Mouse (Mus musculus): ENCODE measurements around the gene Agtrap. TPM values are rescaled to one million over a fixed set of nuclear protein-coding genes. Genes with fewer than 3 reads are reported as not detected.

The Agtrap gene
- total and polyA plus RNA-seq, 2 experiments from 2014 or later, result 7.6 to 9.9 TPM

GRCm38 (mm10) chr4:148107621-148108291, 19.9 kb upstream of the Agtrap start:
- DNase-seq (ENCODE audit: low spot score) (peak; percentile 66), ATAC-seq (peak; percentile 69)
- H3K36me3 ChIP-seq (ENCODE audit: insufficient read depth, low read length), result no peaks in the 10 kb centered on the region
- H3K27ac ChIP-seq, result peak overlapping the region; percentile 48
- WGBS, result 24% methylated on average over 22 of the region's 22 CpGs
- no peak overlapping the region for H3K4me3 ChIP-seq (ENCODE audit: low read length)
- H3K27me3 ChIP-seq (ENCODE audit: insufficient read depth, low read length), result no peaks in the 10 kb centered on the region
- no peak overlapping the region; the same call in 1 of the 2 replicates for H3K9ac ChIP-seq (replicated peaks; ENCODE audit: low read length)
- TF ChIP-seq CTCF (IDR thresholded peaks at IDR 0.05; ENCODE audit: low read depth), result no peak
- no peaks in the 10 kb centered on the region for H3K9me3 ChIP-seq (ENCODE audit: low read length)
- 0 out of 2 replicates have a peak overlapping the region, but pooled peaks have one; percentile 3 for H3K4me2 ChIP-seq (ENCODE audit: low read depth, low read length)
- H3K4me1 ChIP-seq (ENCODE audit: insufficient read depth, low read length), result peaks cover 15% of the 10 kb centered on the region; the same call in 1 of the 2 replicates

DNA sequence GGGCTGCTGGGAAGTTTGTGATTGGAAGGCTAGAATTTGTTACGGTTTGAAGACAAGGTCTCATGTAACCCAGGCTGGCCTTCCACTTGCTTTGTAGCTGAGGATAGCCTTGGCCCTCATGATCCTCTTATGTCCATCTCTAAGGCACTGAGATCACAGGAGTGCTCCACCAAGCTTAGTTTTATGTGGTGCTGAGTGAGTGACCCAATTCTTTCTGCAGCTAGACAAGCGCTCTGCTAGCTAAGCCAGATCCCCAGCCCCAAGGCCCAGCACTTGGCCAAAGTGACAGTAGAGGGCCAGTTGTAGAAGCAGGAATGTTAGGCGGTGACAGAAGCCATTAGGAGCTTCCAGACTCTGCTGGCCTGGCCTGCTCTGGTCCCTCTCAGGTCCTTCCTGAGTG, 16.3 kb upstream of the Agtrap start:
- H3K9ac ChIP-seq (replicated peaks; ENCODE audit: low read length), result no peak overlapping the region
- no peaks in the 10 kb centered on the region for H3K9me3 ChIP-seq (ENCODE audit: low read length)
- H3K36me3 ChIP-seq (ENCODE audit: insufficient read depth, low read length), result no peaks in the 10 kb centered on the region
- no peak for TF ChIP-seq CTCF (IDR thresholded peaks at IDR 0.05; ENCODE audit: low read depth)
- 96% methylated on average over 3 of the region's 3 CpGs for WGBS
- DNase-seq (ENCODE audit: low spot score) (no peak), ATAC-seq (no peak)
- H3K4me3 ChIP-seq (ENCODE audit: low read length), result no peak overlapping the region
- no peak overlapping the region for H3K4me2 ChIP-seq (ENCODE audit: low read depth, low read length)
- peaks cover 15% of the 10 kb centered on the region; the same call in 1 of the 2 replicates for H3K4me1 ChIP-seq (ENCODE audit: insufficient read depth, low read length)
- no peaks in the 10 kb centered on the region for H3K27me3 ChIP-seq (ENCODE audit: insufficient read depth, low read length)
- no peak overlapping the region for H3K27ac ChIP-seq

DNA sequence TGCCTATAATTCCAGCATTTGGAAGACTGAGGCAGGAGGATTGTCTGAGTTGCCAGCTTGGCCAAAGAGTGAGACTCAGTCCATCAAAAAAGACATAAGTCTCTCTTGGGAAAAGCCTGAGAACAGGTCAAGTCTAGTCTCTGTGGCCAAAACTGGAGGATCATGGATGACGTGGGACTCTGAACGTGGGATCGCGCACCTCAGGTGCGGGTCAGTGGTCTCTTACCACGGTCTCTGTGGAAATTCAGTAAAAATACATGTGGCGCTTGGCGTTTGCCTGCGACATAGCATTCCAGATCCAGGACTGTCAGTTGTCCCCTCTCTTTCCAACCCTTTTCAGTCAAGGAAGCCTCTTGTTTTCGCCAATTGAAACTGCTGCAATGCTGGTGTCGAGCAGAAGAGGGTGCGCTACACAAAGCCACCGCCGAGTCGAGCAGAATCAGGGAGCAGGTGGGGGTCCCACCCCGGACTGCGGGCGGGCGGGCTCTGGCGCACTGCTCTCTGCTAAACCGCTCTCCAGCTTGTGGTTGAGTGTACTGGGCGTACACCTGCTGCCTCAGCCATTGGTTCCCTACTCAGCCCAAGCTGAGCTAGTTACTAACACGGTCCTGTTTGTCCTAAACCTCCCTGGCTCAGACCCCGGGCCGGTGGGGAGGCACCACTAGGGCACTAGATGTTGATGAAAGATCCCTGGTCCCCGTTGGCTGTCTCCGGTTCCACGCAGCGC, 14.1 kb upstream of the Agtrap start:
- no peaks in the 10 kb centered on the region for H3K27me3 ChIP-seq (ENCODE audit: insufficient read depth, low read length)
- 17% methylated on average over 29 of the region's 29 CpGs for WGBS
- 0 out of 2 replicates have a peak overlapping the region, but pooled peaks have one; percentile 15 for H3K9ac ChIP-seq (replicated peaks; ENCODE audit: low read length)
- H3K27ac ChIP-seq, result peak overlapping the region; percentile 74
- H3K4me3 ChIP-seq (ENCODE audit: low read length), result peak overlapping the region; percentile 20
- H3K9me3 ChIP-seq (ENCODE audit: low read length), result no peaks in the 10 kb centered on the region
- H3K36me3 ChIP-seq (ENCODE audit: insufficient read depth, low read length), result no peaks in the 10 kb centered on the region
- DNase-seq (ENCODE audit: low spot score) (peak; percentile 86), ATAC-seq (peak; percentile 92)
- H3K4me1 ChIP-seq (ENCODE audit: insufficient read depth, low read length), result no peaks in the 10 kb centered on the region
- TF ChIP-seq CTCF (IDR thresholded peaks at IDR 0.05; ENCODE audit: low read depth), result peak; percentile 80
- peak overlapping the region; percentile 50 for H3K4me2 ChIP-seq (ENCODE audit: low read depth, low read length)

GRCm38 (mm10) chr4:148098666-148099065, 10.8 kb upstream of the Agtrap start:
- H3K4me2 ChIP-seq (ENCODE audit: low read depth, low read length), result no peak overlapping the region
- no peaks in the 10 kb centered on the region for H3K9me3 ChIP-seq (ENCODE audit: low read length)
- no peak for DNase-seq (ENCODE audit: low spot score)
- 66% methylated on average over 3 of the region's 3 CpGs for WGBS
- no peak overlapping the region for H3K9ac ChIP-seq (replicated peaks; ENCODE audit: low read length)
- no peaks in the 10 kb centered on the region for H3K27me3 ChIP-seq (ENCODE audit: insufficient read depth, low read length)
- H3K4me1 ChIP-seq (ENCODE audit: insufficient read depth, low read length), result no peaks in the 10 kb centered on the region
- ATAC-seq, result no peak
- TF ChIP-seq CTCF (IDR thresholded peaks at IDR 0.05; ENCODE audit: low read depth), result no peak
- no peak overlapping the region for H3K27ac ChIP-seq
- H3K4me3 ChIP-seq (ENCODE audit: low read length), result no peak overlapping the region
- no peaks in the 10 kb centered on the region for H3K36me3 ChIP-seq (ENCODE audit: insufficient read depth, low read length)

GRCm38 (mm10) chr4:148097936-148098335, 10.1 kb upstream of the Agtrap start:
- no peak for DNase-seq (ENCODE audit: low spot score)
- Histone ChIP-seq H3K9me3 (ENCODE audit: low read length) (no peaks in the 10 kb centered on the region), H3K9ac (replicated peaks; ENCODE audit: low read length) (no peak overlapping the region), H3K36me3 (ENCODE audit: insufficient read depth, low read length) (no peaks in the 10 kb centered on the region), H3K27ac (peak overlapping the region; percentile 2; the same call in 1 of the 2 replicates), H3K27me3 (ENCODE audit: insufficient read depth, low read length) (no peaks in the 10 kb centered on the region), H3K4me1 (ENCODE audit: insufficient read depth, low read length) (no peaks in the 10 kb centered on the region), H3K4me3 (ENCODE audit: low read length) (no peak overlapping the region), H3K4me2 (ENCODE audit: low read depth, low read length) (no peak overlapping the region)
- no peak; the same call in 1 of the 2 replicates for ATAC-seq
- TF ChIP-seq CTCF (IDR thresholded peaks at IDR 0.05; ENCODE audit: low read depth), result no peak
- 95% methylated on average over 2 of the region's 2 CpGs for WGBS

DNA sequence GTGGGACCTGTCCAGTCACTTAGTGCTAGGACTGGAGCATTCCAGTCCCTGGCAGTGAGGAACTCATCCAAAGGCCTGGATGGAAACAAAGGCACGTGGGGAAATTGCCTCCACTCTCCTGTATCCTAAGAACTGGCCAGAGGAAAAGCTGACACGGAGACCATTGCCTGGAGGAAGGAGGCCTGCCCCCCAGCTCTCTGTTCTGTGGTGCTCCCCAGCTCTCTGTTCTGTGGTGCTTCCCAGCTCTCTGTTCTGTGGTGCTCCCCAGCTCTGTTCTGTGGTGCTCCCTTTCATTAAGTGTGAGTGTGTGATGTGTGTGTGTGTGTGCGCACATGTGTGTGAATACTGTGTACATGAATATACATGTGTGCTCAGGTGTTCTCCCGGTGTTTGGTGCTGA, 7.2 kb upstream of the Agtrap start:
- TF ChIP-seq CTCF (IDR thresholded peaks at IDR 0.05; ENCODE audit: low read depth), result no peak

More for the DNA sequence above, 7.2 kb upstream of the Agtrap start:
- DNase-seq (ENCODE audit: low spot score), result no peak
- Histone ChIP-seq H3K4me2 (ENCODE audit: low read depth, low read length) (no peak overlapping the region), H3K9me3 (ENCODE audit: low read length) (no peaks in the 10 kb centered on the region), H3K4me1 (ENCODE audit: insufficient read depth, low read length) (no peaks in the 10 kb centered on the region), H3K27me3 (ENCODE audit: insufficient read depth, low read length) (no peaks in the 10 kb centered on the region), H3K27ac (no peak overlapping the region), H3K9ac (replicated peaks; ENCODE audit: low read length) (no peak overlapping the region), H3K4me3 (ENCODE audit: low read length) (no peak overlapping the region), H3K36me3 (ENCODE audit: insufficient read depth, low read length) (no peaks in the 10 kb centered on the region)
- no peak for ATAC-seq
- 85% methylated on average over 4 of the region's 4 CpGs for WGBS

Data from hindbrain, postnatal 0 days (tissue).